Mouse (Mus musculus) spleen, embryonic (tissue): ENCODE data around the gene Lefty2.

ENCODE experiments used
- CTCF ChIA-PET: fragments of 350-600 bp; sonication (Branson Sonifier 250); formaldehyde crosslinking; loops from one replicate; lab custom pipeline; 2022; lab: Charles Lee

Gene Lefty2

GRCm38 (mm10) chr1:180894088-180894987 is 1.4 kb downstream of the Lefty2 start:
- CTCF ChIA-PET, result interaction anchor here (0.5 to 0.9 kb wide), 2 partner anchors 38 to 84 kb away, joined by 3 to 5 read pairs; no protein-coding TSS in a partner anchor

- CTCF ChIA-PET, result interaction anchor here (0.6 to 1.6 kb wide), 8 partner anchors 21 to 559 kb away, joined by 3 to 16 read pairs (median 6); no protein-coding TSS in a partner anchor
Measured at GRCm38 (mm10) chr1:180901107-180901506, 8.2 kb downstream of the Lefty2 start.

GRCm38 (mm10) chr1:180902915-180903314 is 10.0 kb downstream of the Lefty2 start:
- CTCF ChIA-PET, result interaction anchor here (0.5 to 1.3 kb wide), 6 partner anchors 9 to 104 kb away, joined by 3 to 5 read pairs (median 4); no protein-coding TSS in a partner anchor

- CTCF ChIA-PET, result interaction anchor here (0.5 to 1.9 kb wide), 6 partner anchors 9 to 518 kb away, joined by 3 to 7 read pairs (median 4); no protein-coding TSS in a partner anchor
Measured at GRCm38 (mm10) chr1:180903666-180904038, 10.7 kb downstream of the Lefty2 start.

- CTCF ChIA-PET, result interaction anchor here (0.6 to 1.9 kb wide), 3 partner anchors 37 to 519 kb away, joined by 4 to 7 read pairs (median 5); no protein-coding TSS in a partner anchor
Measured at GRCm38 (mm10) chr1:180904039-180904814, 11.3 kb downstream of the Lefty2 start, which contains the start of gene Pycr2. Gene Pycr2 (plus strand): TSS chr1:180904293.

- CTCF ChIA-PET, result interaction anchor here (1.9 kb wide), 1 partner anchor 37 kb away, joined by 5 read pairs; no protein-coding TSS in a partner anchor
Measured at GRCm38 (mm10) chr1:180904815-180905080, 11.8 kb downstream of the Lefty2 start.

- CTCF ChIA-PET, result interaction anchor here (1.9 kb wide), 1 partner anchor 36 kb away, joined by 5 read pairs; no protein-coding TSS in a partner anchor
Measured at GRCm38 (mm10) chr1:180905307-180905706, 12.4 kb downstream of the Lefty2 start.

- CTCF ChIA-PET, result no interaction called here
Measured at GRCm38 (mm10) chr1:180905876-180906275, 13.0 kb downstream of the Lefty2 start.

GRCm38 (mm10) chr1:180906461-180907147 is 13.7 kb downstream of the Lefty2 start:
- CTCF ChIA-PET, result interaction anchor here (0.5 to 0.7 kb wide), 2 partner anchors 126 to 139 kb away, joined by 3 to 5 read pairs; no protein-coding TSS in a partner anchor

GRCm38 (mm10) chr1:180911138-180911537 is 18.2 kb downstream of the Lefty2 start:
- CTCF ChIA-PET, result interaction anchor here (0.9 kb wide), 1 partner anchor 10 kb away, joined by 7 read pairs; no protein-coding TSS in a partner anchor

- CTCF ChIA-PET, result interaction anchor here (0.9 to 1.1 kb wide), 2 partner anchors 9 kb away, joined by 3 to 7 read pairs; no protein-coding TSS in a partner anchor
Measured at GRCm38 (mm10) chr1:180911653-180912287, 18.9 kb downstream of the Lefty2 start.

GRCm38 (mm10) chr1:180912792-180913191 is 19.9 kb downstream of the Lefty2 start:
- CTCF ChIA-PET, result interaction anchor here (1.1 kb wide), 1 partner anchor 10 kb away, joined by 3 read pairs; no protein-coding TSS in a partner anchor

- CTCF ChIA-PET, result interaction anchor here (0.6 kb wide), 1 partner anchor 102 kb away, joined by 12 read pairs; no protein-coding TSS in a partner anchor
Measured at GRCm38 (mm10) chr1:180913797-180914196, 20.9 kb downstream of the Lefty2 start.

GRCm38 (mm10) chr1:180916425-180916824 is 23.5 kb downstream of the Lefty2 start:
- CTCF ChIA-PET, result no interaction called here

- CTCF ChIA-PET, result no interaction called here
Measured at GRCm38 (mm10) chr1:180917053-180917452, 24.1 kb downstream of the Lefty2 start.

- CTCF ChIA-PET, result no interaction called here
Measured at GRCm38 (mm10) chr1:180919686-180920085, 26.8 kb downstream of the Lefty2 start.

GRCm38 (mm10) chr1:180922273-180923048 is 29.6 kb downstream of the Lefty2 start:
- CTCF ChIA-PET, result interaction anchor here (0.7 kb wide), 2 partner anchors 14 to 20 kb away, joined by 3 read pairs; no protein-coding TSS in a partner anchor

GRCm38 (mm10) chr1:180924737-180925136 is 31.8 kb downstream of the Lefty2 start:
- CTCF ChIA-PET, result no interaction called here

GRCm38 (mm10) chr1:180926286-180926685 is 33.4 kb downstream of the Lefty2 start:
- CTCF ChIA-PET, result interaction anchor here (1.1 kb wide), 2 partner anchors 9 to 12 kb away, joined by 3 to 6 read pairs; no protein-coding TSS in a partner anchor
